Mouse (Mus musculus): ENCODE data around the gene Gm6408.
A peak's percentile ranks its signal among the peaks of the same experiment; 100 is the strongest.
"Not testable (repeated sequence)": the region's sequence is repeated elsewhere in the genome, so short reads cannot be mapped to it uniquely, and the experiment has no call there.

Gm6408 gene

GRCm38 (mm10) chr5:146481665-146482064, at the start of gene Gm6408:
Gene Gm6408, plus strand, starts transcription at chr5:146481965.
- not testable (repeated sequence) for DNase-seq

GRCm38 (mm10) chr5:146432476-146432875, 49.3 kb upstream of the Gm6408 start:
- DNase-seq = no peak

GRCm38 (mm10) chr5:146435316-146435715, 46.4 kb upstream of the Gm6408 start:
- no peak for DNase-seq

GRCm38 (mm10) chr5:146436796-146437195, 45.0 kb upstream of the Gm6408 start:
- DNase-seq = no peak

GRCm38 (mm10) chr5:146439152-146439781, 42.5 kb upstream of the Gm6408 start:
- no peak for DNase-seq

GRCm38 (mm10) chr5:146440273-146440672, 41.5 kb upstream of the Gm6408 start:
- no peak for DNase-seq

- no peak for DNase-seq
Measured at GRCm38 (mm10) chr5:146442767-146443166, 39.0 kb upstream of the Gm6408 start.

GRCm38 (mm10) chr5:146446633-146447032, 35.1 kb upstream of the Gm6408 start:
- no peak for DNase-seq

GRCm38 (mm10) chr5:146451592-146452254, 30.0 kb upstream of the Gm6408 start:
- no peak for DNase-seq

GRCm38 (mm10) chr5:146453556-146453955, 28.2 kb upstream of the Gm6408 start:
- no peak for DNase-seq

GRCm38 (mm10) chr5:146461612-146462011, 20.2 kb upstream of the Gm6408 start:
- DNase-seq = no peak

- DNase-seq = no peak
Measured at GRCm38 (mm10) chr5:146466663-146467062, 15.1 kb upstream of the Gm6408 start.

- DNase-seq = no peak
Measured at GRCm38 (mm10) chr5:146468311-146468710, 13.5 kb upstream of the Gm6408 start.

GRCm38 (mm10) chr5:146470821-146471220, 10.9 kb upstream of the Gm6408 start:
- no peak for DNase-seq

- DNase-seq = no peak
Measured at GRCm38 (mm10) chr5:146471311-146471710, 10.5 kb upstream of the Gm6408 start.

- DNase-seq = no peak
Measured at GRCm38 (mm10) chr5:146471821-146472220, 9.9 kb upstream of the Gm6408 start.

- peak; percentile 39 for DNase-seq
Measured at GRCm38 (mm10) chr5:146479564-146479963, 2.2 kb upstream of the Gm6408 start.

- DNase-seq = peak; percentile 51
Measured at GRCm38 (mm10) chr5:146488959-146489358, 7.2 kb downstream of the Gm6408 start.

GRCm38 (mm10) chr5:146491063-146491462, 9.3 kb downstream of the Gm6408 start, which contains the start of gene Gm6370:
Gene Gm6370, plus strand, starts transcription at chr5:146491363.
- DNase-seq = not testable (repeated sequence)

- not testable (repeated sequence) for DNase-seq
Measured at GRCm38 (mm10) chr5:146502099-146502498, 20.3 kb downstream of the Gm6408 start, which contains the start of gene 4930449I24Rik. Gene 4930449I24Rik, plus strand, starts transcription at chr5:146502399.

GRCm38 (mm10) chr5:146513823-146514222, 32.1 kb downstream of the Gm6408 start, which contains the start of gene Gm3402:
Gene Gm3402, plus strand, starts transcription at chr5:146514123.
- DNase-seq = not testable (repeated sequence)

GRCm38 (mm10) chr5:146525501-146525900, 43.7 kb downstream of the Gm6408 start, which contains the start of gene Gm3404:
Gene Gm3404, plus strand, starts transcription at chr5:146525801.
- DNase-seq = not testable (repeated sequence)

All from thymus, postnatal 4 days (tissue).